Mouse (Mus musculus) right cerebral cortex, postnatal 10 days (tissue): ENCODE measurements around the gene Ccdc141.

ENCODE experiments used
- DNase-seq, 2 experiments: peaks; one replicate each; pipeline ENCODE4 v3.0.0; 2021; ENCODE audit warnings: low spot score in 2 of 2

Gene Ccdc141

GRCm38 (mm10) chr2:76981717-76982116 lies 188.7 kb downstream of the Ccdc141 start:
- no peak for DNase-seq

GRCm38 (mm10) chr2:76980146-76980545 lies 190.3 kb downstream of the Ccdc141 start:
- DNase-seq, result no peak

GRCm38 (mm10) chr2:76977650-76978049 lies 192.8 kb downstream of the Ccdc141 start:
- no peak for DNase-seq

- no peak for DNase-seq
These were observed 198.4 kb downstream of the Ccdc141 start for GRCm38 (mm10) chr2:76972051-76972450.

- DNase-seq, result no peak
These were observed 199.4 kb downstream of the Ccdc141 start for GRCm38 (mm10) chr2:76971069-76971468.

GRCm38 (mm10) chr2:76970669-76971068 lies 199.8 kb downstream of the Ccdc141 start:
- DNase-seq, result no peak

GRCm38 (mm10) chr2:76970204-76970603 lies 200.2 kb downstream of the Ccdc141 start:
- no peak for DNase-seq

GRCm38 (mm10) chr2:76969637-76970036 lies 200.8 kb downstream of the Ccdc141 start:
- no peak for DNase-seq

- peak; percentile 74 to 83 for DNase-seq
These were observed 201.5 kb downstream of the Ccdc141 start for GRCm38 (mm10) chr2:76968919-76969318.

GRCm38 (mm10) chr2:76966582-76966981 lies 203.9 kb downstream of the Ccdc141 start:
- DNase-seq, result no peak

- DNase-seq, result no peak
These were observed 204.4 kb downstream of the Ccdc141 start for GRCm38 (mm10) chr2:76966013-76966412.

- DNase-seq, result no peak
These were observed 204.9 kb downstream of the Ccdc141 start for GRCm38 (mm10) chr2:76965542-76965941.

- no peak for DNase-seq
These were observed 208.4 kb downstream of the Ccdc141 start for GRCm38 (mm10) chr2:76962045-76962432.

GRCm38 (mm10) chr2:76961420-76962044 lies 208.9 kb downstream of the Ccdc141 start:
- DNase-seq, result no peak
